8 mouse cellular contexts compared by ENCODE assay signal in genomic region chr4:62361571-62361970, GRCm38 (mm10). TPM values are rescaled to one million over a fixed set of nuclear protein-coding genes. Genes with fewer than 3 reads are reported as not detected.
DNase-seq lines count a peak whose midpoint lies in the region; ATAC-seq and TF ChIP-seq lines count a peak whose summit lies in the region.

No protein-coding gene starts in this region.

- TF ChIP-seq RAD21 in CH12.LX (IDR thresholded peaks at IDR 0.05; ENCODE audit: low read depth, low read length), result no peak

- H3K4me1 ChIP-seq in CH12.LX (ENCODE audit: control insufficient read depth in 1 of 2, insufficient read depth in 2 of 2), result peaks cover 2 to 35% of the 10 kb centered on the region in 2 experiments; a peak in 2 of 4 replicates
- H3K4me1 ChIP-seq in forebrain, embryonic 16.5 days (replicated peaks; ENCODE audit: control insufficient read depth, insufficient read depth, low read length), result peaks cover 23% of the 10 kb centered on the region
- peaks cover 57% of the 10 kb centered on the region for H3K4me1 ChIP-seq in liver, embryonic 15.5 days (replicated peaks)

- no peak overlapping the region for H3K27ac ChIP-seq in CH12.LX (ENCODE audit: insufficient read depth, low read depth)
- no peak overlapping the region for H3K27ac ChIP-seq in forebrain, embryonic 16.5 days (ENCODE audit: low read length)
- H3K27ac ChIP-seq in liver, embryonic 15.5 days (replicated peaks), result peak overlapping the region; percentile 79; the same call in 1 of the 2 replicates

- peak overlapping the region; percentile 86 to 98 (median 86) for H3K4me3 ChIP-seq in CH12.LX (replicated peaks in 1 of 3; ENCODE audit: low read depth in 2 of 3, low read length in 2 of 3, poor library complexity in 1 of 3)
- peak overlapping the region; percentile 88 for H3K4me3 ChIP-seq in forebrain, embryonic 16.5 days (replicated peaks; ENCODE audit: low read length)
- H3K4me3 ChIP-seq in liver, embryonic 15.5 days (replicated peaks), result peak overlapping the region; percentile 91

- H3K36me3 ChIP-seq in CH12.LX (replicated peaks in 1 of 2; ENCODE audit: control insufficient read depth in 1 of 2, insufficient read depth in 1 of 2, low read length in 1 of 2), result peaks cover 0 to 15% of the 10 kb centered on the region in 2 experiments
- H3K36me3 ChIP-seq in forebrain, embryonic 16.5 days (ENCODE audit: control insufficient read depth, insufficient read depth), result no peaks in the 10 kb centered on the region
- H3K36me3 ChIP-seq in liver, embryonic 15.5 days (replicated peaks), result peaks cover 6% of the 10 kb centered on the region

- intact Hi-C loops in heart, postnatal 36 days (cut with DNase I), result loop anchor here (2.0 to 5.0 kb wide), 3 partner anchors 47 to 163 kb away; partner anchors contain the start of genes 4933430I17Rik, Cdc26, Hdhd3 and Pole3

- TF ChIP-seq CTCF in CH12.LX (conservative IDR thresholded peaks at IDR 0.05 in 1 of 2, IDR thresholded peaks at IDR 0.05 in 1 of 2; ENCODE audit: low read depth in 2 of 2, low read length in 2 of 2), result no peak

- H3K9me3 ChIP-seq in CH12.LX (replicated peaks; ENCODE audit: low read length), result no peaks in the 10 kb centered on the region
- H3K9me3 ChIP-seq in forebrain, embryonic 16.5 days (ENCODE audit: control insufficient read depth, low read length), result no peaks in the 10 kb centered on the region
- H3K9me3 ChIP-seq in liver, embryonic 15.5 days (replicated peaks), result no peaks in the 10 kb centered on the region

- no peak for ATAC-seq in forebrain, embryonic 16.5 days
- ATAC-seq in liver, embryonic 15.5 days (ENCODE audit: insufficient read depth), result no peak

- dilution Hi-C loops in CH12.LX (cut with MboI; ENCODE audit: extremely low pct_ligation_motif_present, extremely low pct_unique_long_range_greater_than_20kb, low sequenced_read_pairs), result no loop called here

- peak overlapping the region; percentile 39 for H3K9ac ChIP-seq in CH12.LX (ENCODE audit: insufficient read depth, low read depth)
- no peak overlapping the region; the same call in 1 of the 2 replicates for H3K9ac ChIP-seq in forebrain, embryonic 16.5 days (replicated peaks; ENCODE audit: low read depth, low read length)
- peak overlapping the region; percentile 77 for H3K9ac ChIP-seq in liver, embryonic 15.5 days

- TF ChIP-seq POLR2A in CH12.LX (IDR thresholded peaks at IDR 0.05; ENCODE audit: low read depth, low read length), result no peak

- 43% methylated on average over 6 of the region's 6 CpGs for WGBS in forebrain, embryonic 16.5 days
- 22% methylated on average over 6 of the region's 6 CpGs for WGBS in liver, embryonic 15.5 days (ENCODE audit: insufficient replicate concordance)

- H3K27me3 ChIP-seq in CH12.LX (replicated peaks), result no peaks in the 10 kb centered on the region
- no peaks in the 10 kb centered on the region for H3K27me3 ChIP-seq in forebrain, embryonic 16.5 days (replicated peaks; ENCODE audit: control insufficient read depth, insufficient read depth, low read length)
- H3K27me3 ChIP-seq in liver, embryonic 15.5 days, result no peaks in the 10 kb centered on the region

- TF ChIP-seq EP300 in CH12.LX (IDR thresholded peaks at IDR 0.05; ENCODE audit: low read length), result no peak

- H3K79me2 ChIP-seq in CH12.LX (replicated peaks; ENCODE audit: control insufficient read depth, extremely low read depth, insufficient read depth, poor library complexity, severe bottlenecking), result peaks cover 38% of the 10 kb centered on the region

- in situ Hi-C loops in CH12.LX (cut with MboI; ENCODE audit: low pct_ligation_motif_present, low pct_unique_long_range_greater_than_20kb, low sequenced_read_pairs), result no loop called here

- peak; percentile 59 for DNase-seq in heart, adult 11 months
- DNase-seq in heart, postnatal 36 days, result no peak
- no peak for DNase-seq in CH12.LX (ENCODE audit: extremely low read depth)
- no peak for DNase-seq in adrenal gland, adult 2 months
- no peak for DNase-seq in left cerebral cortex, adult 8-10 months (ENCODE audit: low spot score in 2 of 2)
- DNase-seq in right cerebral cortex, adult 2 months (ENCODE audit: low spot score in 2 of 2), result no peak

- H3K4me2 ChIP-seq in CH12.LX (ENCODE audit: insufficient read depth, low read depth, poor library complexity, severe bottlenecking), result peak overlapping the region; percentile 60
- H3K4me2 ChIP-seq in forebrain, embryonic 16.5 days (ENCODE audit: low read length), result peak overlapping the region; percentile 90
- peak overlapping the region; percentile 96 for H3K4me2 ChIP-seq in liver, embryonic 15.5 days

TF ChIP-seq in CH12.LX, 34 proteins besides CTCF, POLR2A, EP300 and RAD21:
- TF ChIP-seq TBP (conservative IDR thresholded peaks at IDR 0.05; ENCODE audit: low read depth, low read length), result no peak
- TF ChIP-seq JUN (IDR thresholded peaks at IDR 0.05; ENCODE audit: insufficient read depth, low read depth, low read length), result no peak

RNA-seq across cellular contexts. Expression of gene Slc31a1, which starts 1.0 kb away (rescaled TPM):
- 10 to 100 TPM; 18.8 to 20.3 TPM for total RNA-seq in heart, postnatal 36 days (2021)
- total RNA-seq in CH12.LX (2012; rRNA removed), result 14.0 and 16.5 TPM in 2 replicates
- total RNA-seq in CH12.LX (2014; rRNA removed), result 18.1 and 19.7 TPM in 2 replicates
- polyA plus RNA-seq in CH12.LX (2012; ENCODE audit: insufficient read length, low read depth), result 30.3 and 32.5 TPM in 2 replicates
- 39.6 and 43.2 TPM in 2 replicates for polyA plus RNA-seq in forebrain, embryonic 16.5 days (2015; fragmentation: Nextera tagmentation; extraction: Ambion mirVana)
- polyA plus RNA-seq in liver, embryonic 15.5 days (2015; fragmentation: Nextera tagmentation; extraction: Ambion mirVana), result 51.4 and 57.0 TPM in 2 replicates
- 10 to 100 TPM; 50.1 to 50.7 TPM for total RNA-seq in adrenal gland, adult 2 months (2021)
- 11.6 and 12.3 TPM in 2 replicates for polyA plus RNA-seq in adrenal gland, adult 2 months (2012; rRNA removed)
- 10 to 100 TPM; 12.1 to 13.9 (median 13.0) TPM for total RNA-seq in left cerebral cortex, adult 8-10 months (2022)

RNA-seq across cellular contexts. Expression of gene Fkbp15, which starts 1.2 kb away (rescaled TPM):
- total RNA-seq in heart, postnatal 36 days (2021), result 10 to 100 TPM; 19.3 to 23.2 TPM
- total RNA-seq in CH12.LX (2012; rRNA removed), result 30.4 and 30.8 TPM in 2 replicates
- total RNA-seq in CH12.LX (2014; rRNA removed), result 24.0 and 25.9 TPM in 2 replicates
- polyA plus RNA-seq in CH12.LX (2012; ENCODE audit: insufficient read length, low read depth), result 32.9 and 35.1 TPM in 2 replicates
- 23.5 and 24.0 TPM in 2 replicates for polyA plus RNA-seq in forebrain, embryonic 16.5 days (2015; fragmentation: Nextera tagmentation; extraction: Ambion mirVana)
- 14.1 and 15.6 TPM in 2 replicates for polyA plus RNA-seq in liver, embryonic 15.5 days (2015; fragmentation: Nextera tagmentation; extraction: Ambion mirVana)
- total RNA-seq in adrenal gland, adult 2 months (2021), result 10 to 100 TPM; 35.2 to 36.9 TPM
- polyA plus RNA-seq in adrenal gland, adult 2 months (2012; rRNA removed), result 21.8 and 27.4 TPM in 2 replicates
- total RNA-seq in left cerebral cortex, adult 8-10 months (2022), result 10 to 100 TPM; 34.7 to 40.4 (median 38.3) TPM

RNA-seq across cellular contexts. Expression of gene Cdc26, which starts 46.9 kb away (rescaled TPM):
- total RNA-seq in heart, postnatal 36 days (2021), result 10 to 100 TPM; 42.7 to 43.6 TPM
- total RNA-seq in CH12.LX (2012; rRNA removed) (78.2 and 103 TPM in 2 replicates), CH12.LX (2014; rRNA removed) (256 and 258 TPM in 2 replicates)
- 105 and 125 TPM in 2 replicates for polyA plus RNA-seq in CH12.LX (2012; ENCODE audit: insufficient read length, low read depth)
- 99.8 and 104 TPM in 2 replicates for polyA plus RNA-seq in forebrain, embryonic 16.5 days (2015; fragmentation: Nextera tagmentation; extraction: Ambion mirVana)
- 53.5 and 57.4 TPM in 2 replicates for polyA plus RNA-seq in liver, embryonic 15.5 days (2015; fragmentation: Nextera tagmentation; extraction: Ambion mirVana)
- total RNA-seq in adrenal gland, adult 2 months (2021), result 10 to 100 TPM; 62.0 to 67.5 TPM
- polyA plus RNA-seq in adrenal gland, adult 2 months (2012; rRNA removed), result 7.9 and 12.5 TPM in 2 replicates
- total RNA-seq in left cerebral cortex, adult 8-10 months (2022), result 10 to 100 TPM; 47.8 to 58.0 (median 54.3) TPM

RNA-seq across cellular contexts. Expression of gene Prpf4, which starts 47.0 kb away (rescaled TPM):
- total RNA-seq in heart, postnatal 36 days (2021), result 10 to 100 TPM in 1 of 2 experiments, 1 to 10 TPM in 1; 10.0 to 10.6 TPM
- total RNA-seq in CH12.LX (2012; rRNA removed) (18.1 and 22.5 TPM in 2 replicates), CH12.LX (2014; rRNA removed) (33.5 and 33.9 TPM in 2 replicates)
- 31.6 and 33.7 TPM in 2 replicates for polyA plus RNA-seq in CH12.LX (2012; ENCODE audit: insufficient read length, low read depth)
- 17.0 and 18.7 TPM in 2 replicates for polyA plus RNA-seq in forebrain, embryonic 16.5 days (2015; fragmentation: Nextera tagmentation; extraction: Ambion mirVana)
- 9.1 and 9.3 TPM in 2 replicates for polyA plus RNA-seq in liver, embryonic 15.5 days (2015; fragmentation: Nextera tagmentation; extraction: Ambion mirVana)
- total RNA-seq in adrenal gland, adult 2 months (2021), result 10 to 100 TPM; 21.6 to 23.6 TPM
- 9.1 and 15.1 TPM in 2 replicates for polyA plus RNA-seq in adrenal gland, adult 2 months (2012; rRNA removed)
- 10 to 100 TPM; 11.4 to 13.8 (median 12.6) TPM for total RNA-seq in left cerebral cortex, adult 8-10 months (2022)
